Mouse (Mus musculus): ENCODE measurements around the gene Tlr9.

The Tlr9 gene

DNA sequence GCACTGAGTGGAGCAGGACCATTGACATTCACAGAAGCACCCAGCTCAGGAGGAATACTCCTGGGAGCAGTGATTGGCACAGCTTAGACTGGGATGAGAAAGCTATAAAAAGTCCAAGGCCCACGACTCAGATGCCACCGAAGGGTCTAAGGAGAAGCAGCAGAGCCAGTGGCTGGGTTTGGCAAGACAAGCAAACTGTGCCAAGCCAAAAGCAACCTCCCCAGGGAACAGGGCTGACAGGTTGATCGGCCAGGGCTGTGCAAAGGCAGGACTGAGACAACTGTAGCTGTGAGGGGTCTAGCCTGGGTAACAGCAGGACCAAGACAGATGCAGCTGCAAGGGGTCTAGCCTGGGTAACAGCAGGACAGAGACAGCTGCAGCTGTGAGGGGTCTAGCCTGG lies 10.6 kb downstream of the Tlr9 start:
- no peak for DNase-seq (ENCODE audit: low spot score)

DNA sequence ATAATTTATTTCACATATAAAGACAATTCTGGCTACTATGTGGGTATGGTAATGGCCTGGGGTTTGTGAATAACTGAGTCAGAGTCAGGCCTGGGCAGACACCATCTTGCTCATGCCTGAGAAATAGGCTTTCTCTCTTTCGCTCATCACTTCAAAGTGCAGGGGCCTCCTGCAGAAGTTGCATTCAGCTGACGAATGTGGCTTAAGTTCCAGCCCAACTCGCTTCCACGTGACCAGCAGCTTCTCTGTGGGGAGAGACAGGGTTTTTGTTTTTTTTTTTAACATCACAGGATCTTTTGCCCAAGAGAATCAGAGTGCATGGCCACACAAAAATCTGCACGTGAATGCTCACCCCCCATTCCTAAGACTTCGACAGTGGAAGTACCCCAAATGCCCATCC lies 11.6 kb downstream of the Tlr9 start:
- DNase-seq (ENCODE audit: low spot score): no peak

DNA sequence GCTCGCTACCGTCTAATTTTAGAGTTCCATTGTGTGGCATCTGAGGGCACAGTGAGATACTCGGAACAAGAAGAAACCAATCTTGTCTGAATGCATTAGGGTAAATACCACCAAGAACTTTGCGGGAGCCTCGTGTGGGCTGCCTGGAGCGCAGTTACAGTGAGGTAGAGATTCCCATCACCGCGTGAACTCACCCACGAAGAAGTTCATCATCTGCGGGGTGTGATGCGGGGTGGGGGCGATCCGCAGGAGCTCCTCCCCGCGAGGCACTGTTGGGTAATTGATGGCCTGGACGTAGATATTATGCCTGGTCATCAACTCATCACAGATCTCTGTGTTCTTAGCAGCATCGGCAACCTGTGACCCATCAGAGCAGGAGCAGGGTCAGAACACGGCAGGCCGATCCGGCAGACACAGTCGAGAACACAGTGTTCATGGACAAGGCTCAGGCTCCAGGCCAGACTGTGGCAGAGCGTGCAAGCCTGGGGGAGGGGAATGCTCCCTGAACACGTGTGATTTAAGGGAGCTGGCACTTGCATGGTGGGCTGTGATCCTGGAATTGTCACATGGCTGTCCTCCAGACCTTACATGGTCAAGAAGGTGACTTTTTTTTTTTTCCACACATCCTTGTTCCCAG lies 12.9 kb downstream of the Tlr9 start:
- DNase-seq (ENCODE audit: low spot score): no peak

DNA sequence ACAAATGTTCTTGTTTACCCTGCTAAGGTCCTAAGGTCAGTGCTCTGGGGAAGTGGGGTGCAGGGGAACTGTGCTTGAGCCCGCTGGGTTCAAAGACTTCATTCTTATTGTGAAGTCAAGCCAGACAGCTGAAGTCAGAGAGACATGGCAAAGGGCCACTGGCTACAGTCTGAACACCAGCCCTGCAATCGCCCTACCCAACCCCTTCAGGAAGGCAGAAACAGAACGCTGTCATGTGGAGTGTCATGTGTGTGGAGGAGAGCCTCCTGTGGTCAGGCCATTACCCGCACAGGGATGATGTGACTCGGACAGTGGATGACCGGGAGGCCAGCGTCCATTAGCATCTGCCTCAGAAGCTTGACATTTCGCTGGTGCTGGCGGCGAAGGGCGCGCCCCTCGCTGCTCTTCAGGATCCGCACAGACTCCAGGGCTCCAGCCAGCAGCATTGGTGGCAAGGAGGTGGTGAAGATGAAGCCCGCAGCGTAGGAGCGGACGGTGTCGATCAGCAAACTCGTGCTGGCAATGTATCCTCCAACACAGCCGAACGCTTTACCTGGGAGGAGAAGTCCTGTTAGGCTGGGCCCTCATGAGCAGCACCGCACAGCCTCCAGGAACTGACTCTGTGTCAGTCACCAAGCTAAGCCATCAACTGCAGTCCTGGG lies 13.9 kb downstream of the Tlr9 start:
- no peak for DNase-seq (ENCODE audit: low spot score)

DNA sequence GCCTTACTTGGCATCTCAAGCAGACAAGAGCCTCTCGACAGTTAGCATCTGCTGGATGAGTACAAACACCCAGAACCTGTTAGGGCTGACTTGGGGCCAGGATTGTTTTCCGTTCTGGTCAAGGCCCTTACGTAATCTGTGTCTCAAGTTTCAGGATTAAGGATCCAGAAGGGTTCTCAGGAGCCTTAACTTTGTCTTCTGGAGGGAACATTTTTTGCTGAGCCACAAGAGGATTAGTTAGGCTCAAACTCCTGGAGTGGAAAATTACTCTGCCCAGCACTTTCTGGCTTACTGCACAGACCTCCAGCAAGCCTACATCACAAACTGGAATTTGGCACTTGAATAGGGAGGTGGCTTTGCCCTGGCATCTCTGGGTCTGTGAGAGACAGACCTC lies 14.4 kb downstream of the Tlr9 start:
- no peak for DNase-seq (ENCODE audit: low spot score)

DNA sequence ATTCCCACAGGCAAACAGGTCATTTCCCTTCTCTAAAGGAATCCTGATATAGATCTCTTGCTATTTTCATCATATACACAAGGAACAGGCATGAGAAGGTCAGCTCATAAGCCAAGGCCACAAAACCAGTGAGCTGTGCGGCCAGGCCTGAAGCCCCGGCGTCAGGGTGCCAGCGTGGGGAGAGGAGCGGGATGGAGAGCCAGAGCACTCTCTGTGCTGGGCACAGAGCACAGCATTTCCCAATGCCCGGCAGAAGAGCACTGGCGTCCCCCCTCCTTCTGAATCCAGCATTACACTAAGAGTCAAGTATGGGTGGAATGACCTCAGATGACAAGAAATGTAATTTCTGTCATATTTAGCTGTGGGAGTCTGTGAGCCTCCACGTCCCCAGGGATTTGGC lies 15.0 kb downstream of the Tlr9 start:
- DNase-seq (ENCODE audit: low spot score): no peak

DNA sequence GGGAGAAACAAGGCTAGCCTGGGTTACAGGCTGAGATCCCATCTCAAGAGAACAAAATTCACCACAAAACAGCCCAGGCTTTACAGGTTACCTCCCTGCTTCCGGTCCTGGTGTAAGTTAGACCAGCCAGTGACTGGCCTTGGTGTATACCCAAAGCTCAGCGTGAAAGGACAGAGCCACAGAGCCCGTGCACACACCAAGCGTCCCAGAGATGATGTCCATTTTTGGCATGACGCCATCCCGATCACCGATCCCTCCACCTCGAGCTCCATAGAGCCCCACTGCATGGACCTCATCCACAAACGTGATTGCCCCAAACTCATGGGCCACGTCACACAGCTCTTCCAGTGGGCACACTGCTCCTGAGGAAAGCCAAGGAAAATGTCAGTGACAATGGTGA lies 15.5 kb downstream of the Tlr9 start:
- no peak for DNase-seq (ENCODE audit: low spot score)

DNA sequence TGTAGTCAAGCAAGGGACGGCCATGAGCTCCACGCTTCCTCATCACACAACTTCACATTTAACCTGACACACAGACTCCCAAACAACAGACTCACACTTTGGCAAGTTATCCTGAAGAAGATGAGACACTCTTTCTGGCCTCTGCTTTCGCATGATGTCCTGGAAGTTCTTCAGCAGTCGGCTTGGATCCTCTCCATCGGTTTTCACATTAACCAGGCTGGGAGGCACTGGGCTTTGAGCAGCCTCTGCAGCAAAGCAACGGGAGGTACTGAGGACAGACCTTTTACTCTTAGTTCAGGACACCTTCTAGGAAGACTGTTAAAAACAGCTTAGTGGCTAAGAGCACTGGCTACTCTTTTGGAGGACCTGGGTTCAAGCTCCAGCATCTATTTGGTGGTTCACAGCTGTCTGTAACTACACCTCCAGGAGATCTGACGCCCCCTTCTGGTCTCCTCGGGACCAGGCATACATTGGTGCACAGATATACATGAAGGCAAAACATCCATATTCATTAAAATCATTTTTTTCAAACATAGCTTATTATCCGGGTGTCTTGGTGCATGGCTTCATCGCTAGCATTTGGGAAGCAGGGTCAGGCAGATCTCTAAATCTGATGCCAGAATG lies 19.3 kb downstream of the Tlr9 start:
- DNase-seq (ENCODE audit: low spot score): no peak

DNA sequence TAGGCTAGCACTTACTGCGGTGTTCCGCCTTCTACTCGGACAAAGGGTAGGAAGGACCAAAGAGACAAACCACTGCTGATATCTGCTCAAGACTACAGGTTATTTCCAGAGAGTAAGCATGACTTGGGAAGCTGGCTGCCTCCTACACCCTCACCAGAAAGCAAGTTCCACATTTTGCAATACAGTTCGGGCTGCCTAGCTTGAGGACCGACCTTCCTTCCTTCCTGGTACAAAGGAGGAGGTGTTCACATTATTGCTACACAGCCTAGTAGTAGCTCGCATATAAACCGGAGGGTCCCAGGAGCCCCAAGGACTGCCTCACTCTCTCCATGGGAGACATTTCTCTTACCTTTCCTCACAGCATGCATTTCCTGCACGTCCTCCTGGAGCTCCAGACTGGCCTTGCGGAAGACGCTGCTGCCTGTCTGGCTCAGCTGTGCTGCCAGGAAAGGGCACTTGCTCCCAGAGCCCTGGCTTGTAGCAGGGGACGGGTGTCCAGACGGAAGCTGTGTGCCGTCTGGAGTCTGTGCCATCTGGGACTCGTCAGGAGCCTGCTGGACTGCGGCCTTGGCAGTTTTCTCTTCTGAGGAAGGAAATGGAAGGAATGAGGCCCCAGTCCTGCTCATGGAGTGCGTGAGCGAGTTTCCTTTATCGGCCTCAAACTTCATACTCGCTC lies 20.6 kb downstream of the Tlr9 start:
- no peak for DNase-seq (ENCODE audit: low spot score)

DNA sequence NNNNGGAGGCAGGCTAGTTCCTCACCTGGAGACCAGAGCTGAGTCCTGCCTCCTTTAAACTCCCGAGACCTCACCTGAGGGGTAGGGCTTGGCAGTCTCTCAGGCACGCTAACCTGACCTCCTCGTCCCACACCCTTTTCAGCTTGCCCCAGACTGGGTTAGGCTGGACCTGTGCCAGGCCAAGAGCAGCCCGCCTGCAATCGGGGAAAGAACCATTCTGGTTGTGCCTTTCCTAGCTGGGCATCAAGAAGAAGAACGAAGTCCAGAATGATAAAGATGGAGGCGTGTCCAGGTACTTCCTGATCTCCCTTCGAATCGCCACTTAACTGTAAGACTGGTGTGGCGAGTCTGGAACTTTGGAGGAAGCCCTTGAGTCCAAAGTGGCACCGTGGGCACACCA lies 27.2 kb downstream of the Tlr9 start:
- DNase-seq (ENCODE audit: low spot score): no peak

DNA sequence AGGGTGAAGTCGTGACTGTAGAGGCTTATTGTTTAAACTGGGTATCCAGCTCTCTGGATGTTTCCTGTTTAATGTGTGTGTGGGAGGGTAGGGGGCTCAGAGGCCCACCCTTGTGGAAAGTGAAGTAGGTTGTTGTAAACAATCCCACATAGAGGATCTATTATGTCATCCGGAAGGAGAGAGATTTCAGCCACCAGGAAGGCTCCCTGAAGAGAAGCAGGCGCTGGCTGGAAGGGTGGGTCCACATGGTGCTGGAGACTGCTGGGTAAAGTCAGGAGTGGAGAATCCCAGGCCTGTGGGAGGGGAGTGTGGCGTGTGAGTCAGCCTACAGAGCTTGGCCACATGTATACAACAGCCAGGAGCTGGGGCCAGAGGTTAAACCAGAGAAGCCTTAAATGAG lies 27.8 kb downstream of the Tlr9 start:
- no peak for DNase-seq (ENCODE audit: low spot score)

DNA sequence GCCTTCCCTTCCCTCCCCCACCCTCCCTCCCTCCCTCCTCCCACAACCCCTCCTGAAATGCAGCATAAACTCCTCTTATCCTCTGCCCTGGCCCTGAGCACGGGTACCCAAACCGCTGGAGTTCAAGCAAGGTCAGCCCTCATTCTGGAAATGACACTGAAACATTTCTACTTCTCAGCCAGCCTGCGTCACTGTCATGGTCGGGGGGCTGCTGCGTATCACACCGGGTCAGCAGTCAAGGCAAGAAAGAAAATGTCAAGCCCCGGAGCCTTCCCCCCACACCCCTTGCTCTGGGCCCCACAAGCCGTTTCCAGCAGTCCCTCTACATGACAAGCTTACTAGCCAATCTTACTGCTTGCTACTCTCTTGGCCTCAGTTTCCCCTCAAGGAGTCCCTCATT lies 28.7 kb downstream of the Tlr9 start:
- no peak for DNase-seq (ENCODE audit: low spot score)

DNA sequence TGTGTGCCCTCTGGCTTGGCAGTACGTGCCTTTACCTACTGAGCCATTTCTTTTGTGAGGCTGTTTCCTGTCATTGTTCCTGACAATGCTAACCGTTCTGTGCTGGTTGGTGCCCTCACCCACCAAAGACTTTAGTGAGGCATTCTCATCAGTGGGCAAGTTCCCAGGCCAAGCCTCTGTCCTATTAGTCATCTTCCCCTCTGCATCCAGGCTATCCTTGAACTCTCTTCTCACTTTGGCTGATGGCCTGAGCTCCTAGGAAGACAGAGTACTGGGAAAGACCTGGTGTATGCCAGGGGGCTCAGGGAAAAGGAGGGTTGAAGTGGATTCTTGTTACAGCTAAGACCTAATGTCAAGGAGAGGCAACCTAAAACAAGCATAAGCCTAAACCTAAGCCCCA lies 31.6 kb downstream of the Tlr9 start:
- DNase-seq (ENCODE audit: low spot score): no peak

DNA sequence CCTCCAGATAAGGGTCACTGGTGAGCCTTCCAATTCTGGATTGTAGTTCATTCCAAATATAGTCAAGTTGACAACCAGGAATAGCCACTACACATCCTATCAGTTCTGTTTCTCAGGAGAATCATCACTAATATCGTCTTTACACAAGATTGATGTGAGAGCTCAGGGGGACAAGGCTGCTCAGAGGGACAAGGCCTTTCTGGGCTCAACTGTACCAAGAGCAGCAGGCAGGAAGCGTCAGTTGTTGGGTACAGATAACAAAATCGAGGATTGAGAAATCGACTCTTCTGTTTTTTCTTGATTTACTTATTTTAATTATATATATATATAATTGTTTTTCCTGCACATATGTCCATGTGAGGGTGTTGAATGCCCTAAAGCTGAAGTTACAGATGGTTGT lies 36.0 kb downstream of the Tlr9 start:
- no peak for DNase-seq (ENCODE audit: low spot score)

DNA sequence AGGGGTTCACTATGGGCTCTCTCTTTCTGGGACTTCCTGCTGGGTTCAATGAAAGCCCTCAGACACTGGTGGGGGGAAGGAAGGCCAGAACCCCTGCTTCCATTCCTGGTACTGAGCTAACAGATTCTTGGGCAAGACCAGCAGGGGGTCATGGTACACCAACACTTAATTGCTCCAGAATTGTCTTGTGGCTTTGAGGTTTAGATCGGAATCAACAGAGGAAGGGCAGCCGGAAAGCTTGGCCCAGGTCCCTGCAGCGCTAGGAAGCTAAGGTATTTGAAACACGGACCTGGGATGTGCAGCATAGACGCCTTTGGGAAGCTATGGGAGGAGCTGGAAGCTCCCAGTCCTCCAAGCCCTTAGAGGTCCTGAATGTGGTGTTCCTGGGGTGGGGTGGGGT lies 36.6 kb downstream of the Tlr9 start:
- DNase-seq (ENCODE audit: low spot score): no peak

DNA sequence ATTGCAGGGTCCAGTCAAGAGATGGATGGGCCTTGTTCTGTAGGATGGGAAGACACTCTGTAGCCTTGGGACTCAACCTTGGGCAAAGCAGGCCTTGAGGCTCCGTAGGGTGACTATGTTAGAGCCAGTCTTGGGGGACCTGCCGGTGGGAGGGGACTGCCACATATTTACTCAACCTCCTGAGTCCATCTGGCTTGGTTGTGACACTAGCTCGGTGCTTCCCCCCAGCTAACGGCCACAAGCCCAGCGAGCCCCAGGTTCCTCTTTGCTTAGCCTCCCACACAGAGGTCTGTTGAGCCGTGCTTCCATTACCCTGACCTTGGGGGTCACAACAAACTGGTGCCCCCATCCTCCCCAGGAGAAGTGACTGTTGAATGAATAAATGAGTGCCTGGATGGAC lies 38.7 kb downstream of the Tlr9 start:
- DNase-seq (ENCODE audit: low spot score): no peak

DNA sequence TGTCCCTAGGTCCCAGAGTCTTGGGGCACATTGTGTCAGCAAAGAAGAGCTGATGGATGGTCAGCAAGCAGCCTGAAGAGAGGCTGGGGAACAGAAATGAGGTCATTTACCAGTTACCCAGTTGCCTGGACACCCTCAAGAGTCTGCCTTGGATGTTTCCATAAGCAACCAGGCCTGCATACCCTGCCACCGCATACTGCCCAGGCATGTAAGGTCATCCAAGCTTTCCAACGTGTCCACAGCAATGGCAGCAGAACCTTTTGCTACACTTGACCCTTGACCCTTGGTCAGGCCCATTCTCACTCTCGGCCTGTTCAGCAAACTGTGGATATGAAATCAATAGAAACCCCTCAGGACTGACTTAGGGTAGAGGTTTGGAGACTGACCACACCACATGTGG lies 39.1 kb downstream of the Tlr9 start:
- no peak for DNase-seq (ENCODE audit: low spot score)

DNA sequence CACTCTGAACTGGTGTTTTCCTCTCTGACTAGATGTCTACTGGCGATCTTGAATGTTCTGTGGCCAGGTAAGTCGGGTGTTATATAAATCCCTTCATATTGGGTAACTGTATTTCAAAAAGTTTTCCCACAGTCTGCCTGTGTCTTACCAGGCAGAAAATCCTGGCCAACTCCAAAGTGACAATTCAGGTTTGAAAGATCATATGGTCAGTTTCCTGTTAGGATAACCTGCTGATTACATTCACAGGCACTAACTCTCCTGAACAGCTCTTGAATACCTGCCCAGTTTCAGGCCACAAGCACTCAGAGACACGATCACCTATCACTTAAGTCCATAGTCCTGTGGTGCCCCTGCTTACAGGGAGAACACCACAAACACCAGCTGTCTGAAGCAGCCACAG lies 39.7 kb downstream of the Tlr9 start:
- no peak for DNase-seq (ENCODE audit: low spot score)

DNA sequence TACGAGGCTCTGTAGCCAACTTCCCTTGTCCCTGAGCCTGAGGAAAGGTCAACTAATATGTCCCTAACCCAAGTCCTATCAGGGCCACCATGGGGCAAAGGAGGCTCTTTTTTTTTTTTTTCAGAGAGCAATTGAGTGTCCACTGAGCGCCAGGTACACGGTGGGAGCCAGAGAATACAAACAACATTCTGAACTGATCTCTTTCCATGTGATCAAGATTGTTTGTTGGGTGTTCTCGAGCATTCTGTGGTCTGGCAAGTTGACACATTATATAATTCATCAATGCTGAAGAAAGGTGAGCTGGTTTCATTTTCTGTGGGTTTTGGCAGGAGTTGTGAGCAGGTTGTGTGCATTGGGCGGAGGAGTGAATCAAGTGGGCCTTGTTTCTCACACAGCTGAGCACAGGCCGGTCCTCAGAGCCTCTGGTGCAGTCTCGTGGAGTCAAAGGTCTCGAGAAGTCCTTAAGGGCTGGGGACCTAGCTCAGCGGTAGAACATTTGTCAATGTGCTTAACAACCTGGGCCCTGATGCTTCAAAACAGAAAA lies 41.1 kb downstream of the Tlr9 start:
- no peak for DNase-seq (ENCODE audit: low spot score)

DNA sequence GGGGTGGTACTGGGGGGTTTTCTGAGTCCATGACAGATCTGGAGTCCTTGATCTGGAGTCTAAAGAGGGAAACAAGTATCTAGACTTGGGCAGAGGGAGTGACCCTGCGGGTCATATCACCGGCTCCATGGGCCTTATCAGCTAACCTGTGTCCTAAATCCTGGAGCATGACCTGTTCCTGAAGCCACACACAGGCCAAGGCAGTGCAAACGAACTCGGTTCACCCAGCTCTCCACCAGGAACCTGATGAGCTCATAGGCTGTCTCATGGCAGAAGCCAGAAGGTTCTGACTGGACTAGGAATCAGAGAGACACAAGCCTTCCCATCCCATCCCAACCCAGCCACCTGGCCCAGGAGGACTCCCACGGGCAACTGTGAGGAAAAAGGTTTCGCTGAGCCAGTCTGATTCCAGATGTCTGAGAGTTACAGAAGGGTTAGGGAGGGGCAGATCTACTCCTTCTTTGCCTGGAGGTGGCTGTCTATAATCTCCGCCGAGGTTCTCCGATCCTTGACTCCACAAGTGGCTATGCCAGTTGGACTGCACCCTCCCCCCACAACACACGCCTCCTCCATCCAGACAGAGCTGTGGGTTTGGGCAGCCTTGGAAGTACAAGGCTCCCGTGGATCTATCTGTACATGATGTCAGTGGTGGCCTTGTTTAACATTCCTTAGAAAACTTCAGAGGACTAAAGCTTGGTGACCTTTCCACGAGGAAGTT lies 43.1 kb downstream of the Tlr9 start:
- no peak for DNase-seq (ENCODE audit: low spot score)

DNA sequence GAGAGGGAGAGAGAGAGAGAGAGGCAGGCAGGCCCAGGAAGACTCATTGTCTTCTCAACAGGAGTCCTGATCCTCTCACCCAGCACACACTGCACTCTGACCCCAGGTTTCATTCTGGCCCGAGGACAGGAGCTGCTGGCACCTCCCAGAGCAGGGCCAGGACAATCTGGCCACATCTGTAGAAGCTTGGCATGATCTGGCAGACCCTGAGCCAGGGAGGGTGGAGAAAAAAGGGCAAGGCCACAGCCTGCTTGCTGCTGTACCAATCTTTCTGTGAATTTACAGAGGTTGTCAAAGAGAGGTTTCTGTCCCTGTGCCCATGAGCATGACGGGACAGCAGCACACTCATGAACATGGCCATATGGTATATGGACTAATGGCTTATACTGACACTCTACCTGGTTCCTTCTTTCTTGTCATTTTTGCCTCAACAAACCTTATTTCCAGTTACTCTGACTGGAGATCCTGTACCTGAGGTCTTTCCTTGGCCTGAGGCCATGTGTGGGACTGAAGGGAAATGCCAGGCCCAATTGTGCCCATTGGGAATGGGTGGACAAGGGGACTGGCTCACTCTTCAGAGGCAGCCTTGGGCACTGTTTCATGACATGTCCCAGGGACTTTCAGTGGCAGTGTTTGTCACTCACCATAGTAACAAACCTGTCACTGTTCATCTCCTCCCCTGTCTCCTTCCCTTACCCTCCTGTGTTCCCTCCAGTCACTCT lies 44.7 kb downstream of the Tlr9 start:
- DNase-seq (ENCODE audit: low spot score): no peak

DNA sequence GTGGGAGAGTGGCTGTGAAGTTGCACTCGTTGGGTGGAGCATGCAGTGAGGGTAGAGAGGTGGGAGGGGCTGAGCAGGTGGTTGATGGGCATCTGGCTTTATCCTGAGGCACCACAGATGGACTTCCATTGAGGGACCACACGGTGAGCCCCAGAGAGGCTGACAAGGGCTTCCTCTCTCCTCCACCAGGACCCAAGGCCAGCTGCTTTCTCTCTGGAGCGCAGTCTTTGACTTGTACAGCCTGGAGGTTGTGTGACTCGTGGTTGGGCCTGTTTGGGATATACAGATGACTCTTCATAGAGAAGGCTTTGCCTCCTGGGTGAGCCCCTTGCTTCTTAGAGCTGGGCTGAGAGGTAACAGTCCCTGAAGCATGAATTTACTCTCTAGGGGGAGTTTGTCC lies 46.0 kb downstream of the Tlr9 start:
- DNase-seq (ENCODE audit: low spot score): no peak
